Mouse (Mus musculus) bone marrow, adult 2 months (tissue): ENCODE data around the gene Mecom. TPM values are rescaled to one million over a fixed set of nuclear protein-coding genes. Genes with fewer than 3 reads are reported as not detected.

ENCODE experiments used
- H3K27ac ChIP-seq: fragments of 200-500 bp; 2 replicates; pipeline ENCODE4 v1.5.1; 2012; ENCODE audit warnings: low read depth, mild to moderate bottlenecking, control low read depth, inconsistent platforms, low read length; ENCODE audit not compliant: control insufficient read depth, poor library complexity, insufficient read depth
- H3K4me1 ChIP-seq: fragments of 200-500 bp; 2 replicates; pipeline ENCODE4 v1.6.1; 2011; ENCODE audit warnings: low read length; ENCODE audit not compliant: control insufficient read depth, insufficient read depth
- H3K4me3 ChIP-seq: fragments of 200-500 bp; replicated peaks from 2 replicates; pipeline ENCODE3; 2011; ENCODE audit warnings: mild to moderate bottlenecking, low read depth, low read length, control low read depth; ENCODE audit not compliant: control insufficient read depth
- CTCF ChIP-seq: fragments of 200-500 bp; IDR thresholded peaks from 2 replicates; pipeline ENCODE4 v1.5.1; 2011; ENCODE audit warnings: low read length, control low read depth; ENCODE audit not compliant: control insufficient read depth, insufficient read depth
- POLR2A ChIP-seq: fragments of 200-500 bp; IDR thresholded peaks from 2 replicates; pipeline ENCODE4 v1.6.1; 2011; ENCODE audit warnings: low read depth, mild to moderate bottlenecking, control low read depth, low read length, borderline replicate concordance; ENCODE audit not compliant: control insufficient read depth
- WGBS: fragments of 180-500 bp; shearing (Covaris S2); methylation state at CpG from one replicate; pipeline ENCODE4 v1.1.7; 2018; 5-methylcytosine and 5-hydroxymethylcytosine counted together
- polyA plus RNA-seq: library from polyadenylated mRNA; stranded (reverse); fragments of >200 nt; gene quantifications from 2 replicates; pipeline ENCODE4 v1.2.4, GENCODE M21; 2011; ENCODE audit warnings: low replicate concordance; ENCODE audit not compliant: missing spikeins, insufficient read depth, insufficient read length

The Mecom gene
- polyA plus RNA-seq, 1 experiment, result 0.70 TPM

DNA sequence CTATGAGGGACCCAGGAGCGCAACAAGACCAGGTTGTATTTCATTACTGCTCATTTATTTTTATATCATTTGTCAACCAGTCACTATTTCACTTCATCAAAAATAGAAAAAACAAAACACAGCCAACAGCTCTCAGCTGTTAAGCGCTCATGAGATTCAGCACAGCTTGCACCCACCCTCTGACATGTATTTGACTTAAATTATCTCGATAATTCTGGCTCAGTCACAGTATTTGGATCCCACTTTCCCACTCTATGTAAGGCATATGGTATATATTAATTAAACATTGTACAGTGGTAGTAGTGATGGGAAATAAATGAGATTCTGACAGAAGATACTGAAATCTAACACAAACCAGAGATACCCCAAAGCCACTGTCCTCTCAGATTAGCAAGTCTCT, 83.3 kb downstream of the Mecom start:
- Histone ChIP-seq H3K4me3 (no peak overlapping the region), H3K4me1 (no peaks in the 10 kb centered on the region), H3K27ac (no peak overlapping the region)
- no peak for TF ChIP-seq CTCF
- no peak for TF ChIP-seq POLR2A
- 81% methylated on average over 3 of the region's 3 CpGs for WGBS

DNA sequence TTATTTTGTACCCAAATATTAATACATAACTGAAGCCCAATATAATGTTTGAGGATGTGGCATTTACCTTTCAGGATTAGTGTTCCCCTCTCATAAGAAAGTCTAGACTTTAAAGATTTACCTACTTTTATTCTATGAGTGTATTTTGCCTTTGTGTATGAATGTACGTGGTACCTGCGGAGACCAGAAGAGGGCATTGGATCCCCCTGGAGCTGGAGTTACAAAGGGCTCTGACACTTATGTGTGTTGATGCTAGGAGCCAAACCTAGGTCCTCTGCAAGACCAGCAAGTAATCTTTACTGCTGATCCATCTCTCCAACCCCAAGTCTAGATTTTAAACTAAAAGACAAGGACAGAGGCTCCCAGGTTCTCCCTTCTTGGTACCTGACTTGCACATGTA, 86.0 kb downstream of the Mecom start:
- no peaks in the 10 kb centered on the region for H3K4me1 ChIP-seq
- H3K4me3 ChIP-seq, result no peak overlapping the region
- TF ChIP-seq CTCF (no peak), POLR2A (no peak)
- 87% methylated on average over 2 of the region's 2 CpGs for WGBS
- H3K27ac ChIP-seq, result no peak overlapping the region

DNA sequence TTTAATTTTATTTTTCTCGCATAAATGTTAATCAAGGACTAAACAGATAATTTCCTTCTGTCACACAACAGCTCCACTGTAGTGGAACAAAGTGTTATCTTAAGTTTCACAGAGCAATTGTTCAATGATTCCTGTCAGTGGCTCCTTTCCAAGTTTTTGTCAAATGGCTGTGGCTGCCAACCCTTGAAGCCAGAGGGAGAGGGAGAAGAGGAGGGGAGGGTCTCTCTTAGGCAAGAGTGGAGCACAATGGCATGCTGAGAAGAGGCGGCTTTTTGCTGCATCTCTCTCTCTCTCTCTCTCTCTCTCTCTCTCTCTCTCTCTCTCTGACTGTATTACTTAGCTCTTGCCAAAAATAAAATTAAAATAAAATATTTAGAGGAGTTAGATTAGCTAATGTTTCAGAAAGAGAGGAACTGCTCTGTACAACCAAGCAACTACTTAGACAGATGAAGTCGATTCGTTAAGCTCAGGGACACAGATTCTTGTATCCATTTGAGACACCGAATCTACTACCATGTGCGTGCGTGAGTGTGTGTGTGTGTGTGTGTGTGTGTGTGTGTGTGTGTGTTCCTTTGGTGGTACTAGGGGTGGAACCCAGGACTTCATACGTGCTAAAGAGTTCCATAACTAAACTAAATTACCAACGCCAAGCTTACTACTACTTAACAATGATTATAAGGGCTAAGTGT, 86.8 kb downstream of the Mecom start:
- 80% methylated on average over 9 of the region's 9 CpGs for WGBS
- Histone ChIP-seq H3K4me3 (no peak overlapping the region), H3K4me1 (no peaks in the 10 kb centered on the region), H3K27ac (no peak overlapping the region)
- TF ChIP-seq CTCF (no peak), POLR2A (no peak)

DNA sequence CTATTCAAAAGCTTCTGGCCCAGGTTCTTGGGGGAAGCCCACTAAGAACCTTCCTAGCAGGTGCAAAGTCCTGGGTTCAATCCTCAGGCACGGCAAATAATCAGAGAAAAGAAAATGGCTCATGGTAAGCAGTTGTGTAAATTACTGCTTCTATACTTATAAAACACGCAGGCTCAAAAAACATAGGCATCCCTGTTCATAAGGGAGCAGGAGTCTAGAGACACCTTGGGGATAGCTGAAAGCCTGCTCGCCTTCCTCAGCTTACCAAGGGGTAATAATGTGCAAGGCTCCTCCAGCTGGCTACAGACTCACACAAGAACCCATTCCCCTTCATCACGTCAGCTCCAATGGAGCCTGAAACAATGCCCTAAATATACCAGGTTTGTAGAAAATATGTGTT, 88.2 kb downstream of the Mecom start:
- Histone ChIP-seq H3K4me3 (no peak overlapping the region), H3K4me1 (no peaks in the 10 kb centered on the region), H3K27ac (no peak overlapping the region)
- TF ChIP-seq CTCF, result no peak
- no peak for TF ChIP-seq POLR2A
- WGBS, result 84% methylated on average over 4 of the region's 4 CpGs

DNA sequence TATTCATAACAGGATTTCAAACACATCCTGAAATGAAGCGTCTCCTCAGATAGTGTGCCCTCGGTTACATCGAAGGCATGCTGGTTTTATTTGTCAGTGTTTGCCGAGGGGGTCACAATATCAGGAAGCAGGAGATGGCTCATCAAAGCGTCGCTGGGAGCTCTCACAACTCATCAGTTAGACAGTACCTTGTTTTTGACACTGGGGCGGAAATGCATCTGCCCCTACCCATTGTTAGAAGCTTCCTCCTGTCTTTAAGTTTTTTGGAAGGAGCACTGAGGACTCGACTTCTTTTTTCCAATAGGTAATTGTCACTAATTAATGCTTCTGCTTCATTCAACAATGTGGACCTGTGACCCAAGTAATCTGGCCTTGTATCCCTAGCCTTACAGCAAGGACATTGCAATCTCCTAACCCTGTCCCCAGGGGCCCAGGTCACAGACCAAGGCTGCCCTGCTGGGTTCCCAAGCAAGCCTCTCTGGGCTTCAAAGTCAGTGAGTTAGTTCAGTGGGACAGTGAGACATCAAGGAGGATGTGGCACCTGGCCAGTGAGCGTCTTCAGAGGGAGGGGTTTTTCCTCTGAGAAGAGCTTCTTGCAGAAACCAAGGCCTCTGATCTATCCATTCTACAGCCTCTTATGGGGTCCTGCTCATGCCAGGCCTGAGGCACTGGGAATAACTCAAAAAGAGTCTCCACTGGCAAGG, 89.7 kb downstream of the Mecom start:
- Histone ChIP-seq H3K4me3 (no peak overlapping the region), H3K4me1 (no peaks in the 10 kb centered on the region), H3K27ac (no peak overlapping the region)
- 67% methylated on average over 9 of the region's 9 CpGs for WGBS
- TF ChIP-seq CTCF (no peak), POLR2A (no peak)

DNA sequence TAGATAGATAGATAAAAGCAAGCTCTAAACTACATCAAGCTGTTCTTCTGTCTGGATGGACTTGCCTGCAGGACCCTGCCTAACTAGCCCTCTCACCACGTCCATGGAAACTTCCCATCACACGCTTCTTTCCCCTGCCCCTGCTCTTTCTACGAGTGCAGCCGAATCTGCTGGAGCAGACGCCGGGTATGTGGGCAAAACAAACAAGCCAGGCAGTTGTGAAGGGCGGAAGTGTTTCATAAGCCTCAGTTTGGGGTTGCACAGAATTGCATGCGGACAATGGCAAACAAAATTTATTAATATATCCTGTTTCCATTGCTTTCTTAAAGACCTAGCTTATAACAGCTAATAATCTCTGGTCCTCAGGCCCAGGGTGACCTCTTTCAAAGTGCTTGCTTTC, 91.9 kb downstream of the Mecom start:
- Histone ChIP-seq H3K4me3 (no peak overlapping the region), H3K27ac (no peak overlapping the region), H3K4me1 (no peaks in the 10 kb centered on the region)
- TF ChIP-seq POLR2A (no peak), CTCF (no peak)
- 9% methylated on average over 8 of the region's 8 CpGs for WGBS

DNA sequence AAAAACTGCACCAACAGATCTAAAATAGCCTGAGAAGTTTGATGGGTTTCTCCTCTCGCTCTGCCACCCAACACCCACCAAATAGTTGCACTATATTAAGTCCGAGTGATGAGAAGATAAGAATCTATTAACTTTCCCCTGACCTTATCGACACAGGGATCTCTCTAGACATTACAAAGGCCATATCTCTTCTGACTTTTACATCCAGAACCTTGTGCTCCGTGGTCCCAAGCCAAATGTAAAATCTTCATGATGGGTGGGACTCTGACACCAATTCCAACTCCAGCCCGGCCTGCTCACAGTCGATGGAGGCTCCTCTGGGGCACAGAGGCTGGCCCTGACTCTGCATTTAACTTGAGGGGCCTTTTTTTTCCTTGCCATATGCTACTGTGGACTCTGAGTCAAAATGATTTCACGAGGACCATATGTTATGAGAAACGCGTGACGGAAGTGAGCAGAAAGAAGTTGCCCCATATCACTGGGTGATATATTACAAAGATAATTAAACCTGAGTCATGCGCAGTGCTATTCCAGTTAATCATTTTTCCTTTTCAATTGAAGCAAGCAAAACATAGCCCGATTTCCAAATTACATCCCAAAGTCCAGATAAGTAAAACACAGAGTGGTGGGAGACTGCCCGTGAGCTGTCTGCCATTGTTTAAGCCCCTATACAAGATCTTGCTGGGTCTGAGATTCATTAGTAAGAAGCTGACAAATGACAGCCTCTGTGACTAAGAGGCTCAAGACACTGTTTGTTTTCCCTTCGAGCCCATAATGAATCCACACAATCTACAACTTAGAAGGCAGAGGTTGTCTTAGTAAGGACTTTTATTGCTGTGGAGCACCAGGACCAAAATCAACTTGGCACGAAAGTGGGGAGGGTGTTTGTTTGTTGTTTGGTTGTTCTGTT, 94.0 kb downstream of the Mecom start:
- H3K4me3 ChIP-seq, result no peak overlapping the region
- H3K4me1 ChIP-seq, result no peaks in the 10 kb centered on the region; the same call in 1 of the 2 replicates
- 71% methylated on average over 15 of the region's 15 CpGs for WGBS
- TF ChIP-seq POLR2A (no peak), CTCF (no peak)
- H3K27ac ChIP-seq, result no peak overlapping the region

DNA sequence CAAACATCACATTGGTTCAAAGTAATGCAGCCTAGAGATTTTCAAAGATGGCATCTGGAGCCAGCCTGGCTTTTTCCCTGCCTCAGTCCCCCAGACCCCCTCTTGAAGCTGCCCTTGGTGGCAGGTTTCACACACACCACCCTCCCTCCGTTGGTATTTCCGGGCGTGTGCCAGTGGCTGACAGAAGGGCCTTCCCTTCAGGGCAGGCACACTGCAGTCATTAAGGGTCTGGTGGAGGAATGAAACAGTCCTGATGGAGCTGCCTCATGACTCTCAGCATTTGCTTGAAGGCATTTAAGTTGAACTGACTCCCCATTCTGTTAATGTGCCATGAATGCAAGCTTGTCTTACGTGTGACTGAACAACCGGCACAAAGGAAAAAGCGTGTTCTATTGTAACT, 94.8 kb downstream of the Mecom start:
- H3K4me1 ChIP-seq, result no peaks in the 10 kb centered on the region; the same call in 1 of the 2 replicates
- no peak overlapping the region for H3K27ac ChIP-seq
- WGBS, result 90% methylated on average over 6 of the region's 6 CpGs
- no peak overlapping the region for H3K4me3 ChIP-seq
- TF ChIP-seq POLR2A (no peak), CTCF (no peak)
